Mouse (Mus musculus): ENCODE data around the gene Zbtb12. TPM values are rescaled to one million over a fixed set of nuclear protein-coding genes. Genes with fewer than 3 reads are reported as not detected.

Gene Zbtb12
- polyA plus RNA-seq, 1 experiment: 14.5 TPM

Other genes starting within 250 kb of the Zbtb12 start
- 15.8 and 28.1 TPM in 2 replicates for gene Prrt1, start 249.9 kb upstream of the Zbtb12 start, polyA plus RNA-seq (2012; rRNA removed)
- gene Fkbpl, start 234.7 kb upstream of the Zbtb12 start, polyA plus RNA-seq (2012; rRNA removed): 2.9 and 9.3 TPM in 2 replicates
- 87.4 and 87.8 TPM in 2 replicates for gene Atf6b, start 232.3 kb upstream of the Zbtb12 start, polyA plus RNA-seq (2012; rRNA removed)
- gene Tnxb, start 208.9 kb upstream of the Zbtb12 start, polyA plus RNA-seq (2012; rRNA removed): 34.9 and 42.7 TPM in 2 replicates
- 138 and 171 TPM in 2 replicates for gene C4b, start 135.6 kb upstream of the Zbtb12 start, polyA plus RNA-seq (2012; rRNA removed)
- 0.28 and 0.29 TPM in 2 replicates for gene Cyp21a1, start 74.9 kb upstream of the Zbtb12 start, polyA plus RNA-seq (2012; rRNA removed)
- gene Stk19, start 42.5 kb upstream of the Zbtb12 start, polyA plus RNA-seq (2012; rRNA removed): 37.7 and 59.7 TPM in 2 replicates
- gene Dxo, start 42.5 kb upstream of the Zbtb12 start, polyA plus RNA-seq (2012; rRNA removed): 62.6 and 64.9 TPM in 2 replicates
- 91.1 and 93.8 TPM in 2 replicates for gene Skiv2l, start 29.3 kb upstream of the Zbtb12 start, polyA plus RNA-seq (2012; rRNA removed)
- gene Nelfe, start 29.1 kb upstream of the Zbtb12 start, polyA plus RNA-seq (2012; rRNA removed): 53.8 and 77.2 TPM in 2 replicates
- 70.2 and 140 TPM in 2 replicates for gene Cfb, start 17.0 kb upstream of the Zbtb12 start, polyA plus RNA-seq (2012; rRNA removed)
- not detected in 2 replicates for gene Gm20547, start 2.6 kb downstream of the Zbtb12 start, polyA plus RNA-seq (2012; rRNA removed)
- 54.9 and 69.0 TPM in 2 replicates for gene C2, start 18.8 kb downstream of the Zbtb12 start, polyA plus RNA-seq (2012; rRNA removed)
- gene Ehmt2, start 19.0 kb downstream of the Zbtb12 start, polyA plus RNA-seq (2012; rRNA removed): 230 TPM in 2 replicates
- gene Slc44a4, start 35.0 kb downstream of the Zbtb12 start, polyA plus RNA-seq (2012; rRNA removed): 48.4 and 50.0 TPM in 2 replicates
- gene Neu1, start 51.8 kb downstream of the Zbtb12 start, polyA plus RNA-seq (2012; rRNA removed): 113 and 155 TPM in 2 replicates
- 58.3 and 104 TPM in 2 replicates for gene Hspa1b, start 79.8 kb downstream of the Zbtb12 start, polyA plus RNA-seq (2012; rRNA removed)
- gene Gm20481, start 90.4 kb downstream of the Zbtb12 start, polyA plus RNA-seq (2012; rRNA removed): 0.24 TPM in 1 of 2 replicates, not detected in the other
- 37.0 and 50.4 TPM in 2 replicates for gene Hspa1a, start 92.7 kb downstream of the Zbtb12 start, polyA plus RNA-seq (2012; rRNA removed)
- gene Hspa1l, start 93.2 kb downstream of the Zbtb12 start, polyA plus RNA-seq (2012; rRNA removed): 2.4 and 4.4 TPM in 2 replicates
- gene Lsm2, start 102.4 kb downstream of the Zbtb12 start, polyA plus RNA-seq (2012; rRNA removed): 36.8 and 54.6 TPM in 2 replicates
- gene Vars, start 121.5 kb downstream of the Zbtb12 start, polyA plus RNA-seq (2012; rRNA removed): 127 and 175 TPM in 2 replicates
- 1.2 and 1.3 TPM in 2 replicates for gene Vwa7, start 137.1 kb downstream of the Zbtb12 start, polyA plus RNA-seq (2012; rRNA removed)
- 3.0 and 3.4 TPM in 2 replicates for gene Sapcd1, start 148.5 kb downstream of the Zbtb12 start, polyA plus RNA-seq (2012; rRNA removed)
- 4.7 and 5.2 TPM in 2 replicates for gene Msh5, start 167.3 kb downstream of the Zbtb12 start, polyA plus RNA-seq (2012; rRNA removed)
- gene Clic1, start 170.5 kb downstream of the Zbtb12 start, polyA plus RNA-seq (2012; rRNA removed): 129 and 133 TPM in 2 replicates
- 54.7 and 62.7 TPM in 2 replicates for gene Ddah2, start 179.6 kb downstream of the Zbtb12 start, polyA plus RNA-seq (2012; rRNA removed)
- 0.61 and 0.66 TPM in 2 replicates for gene Ly6g6c, start 185.9 kb downstream of the Zbtb12 start, polyA plus RNA-seq (2012; rRNA removed)
- 1.5 and 3.3 TPM in 2 replicates for gene Mpig6b, start 186.7 kb downstream of the Zbtb12 start, polyA plus RNA-seq (2012; rRNA removed)
- gene Ly6g6e, start 197.4 kb downstream of the Zbtb12 start, polyA plus RNA-seq (2012; rRNA removed): 19.1 and 23.4 TPM in 2 replicates
- 15.7 and 17.2 TPM in 2 replicates for gene Ly6g6d, start 198.6 kb downstream of the Zbtb12 start, polyA plus RNA-seq (2012; rRNA removed)
- gene Ly6g6f, start 206.1 kb downstream of the Zbtb12 start, polyA plus RNA-seq (2012; rRNA removed): 0.09 TPM in 1 of 2 replicates, not detected in the other
- gene Abhd16a, start 209.8 kb downstream of the Zbtb12 start, polyA plus RNA-seq (2012; rRNA removed): 211 and 233 TPM in 2 replicates
- gene Ly6g5c, start 228.8 kb downstream of the Zbtb12 start, polyA plus RNA-seq (2012; rRNA removed): 2,220 and 3,034 TPM in 2 replicates
- 1,986 and 2,407 TPM in 2 replicates for gene Ly6g5b, start 235.9 kb downstream of the Zbtb12 start, polyA plus RNA-seq (2012; rRNA removed)
- gene Gpank1, start 242.0 kb downstream of the Zbtb12 start, polyA plus RNA-seq (2012; rRNA removed): 9.4 and 10.1 TPM in 2 replicates
- gene Csnk2b, start 242.6 kb downstream of the Zbtb12 start, polyA plus RNA-seq (2012; rRNA removed): 397 and 504 TPM in 2 replicates
- gene D17H6S53E, start 246.9 kb downstream of the Zbtb12 start, polyA plus RNA-seq (2012; rRNA removed): 6.4 and 7.7 TPM in 2 replicates

All from gonadal fat pad, adult 2 months (tissue).